Mouse (Mus musculus) forebrain, embryonic 15.5 days (tissue): Measurements from ENCODE around the gene Tmtc1. TPM values are rescaled to one million over a fixed set of nuclear protein-coding genes. Genes with fewer than 3 reads are reported as not detected.
A peak's percentile ranks its signal among the peaks of the same experiment; 100 is the strongest.

ENCODE experiments used
- ATAC-seq: fragments of 200-750 bp; cut with Nextera tagmentation; replicated peaks from 2 replicates; pipeline ENCODE4 v1.8.0; 2017; ENCODE audit warnings: mild to moderate bottlenecking, moderate TSS enrichment, moderate library complexity
- H3K27ac ChIP-seq: fragments of 300-500 bp; sonication (generic); replicated peaks from 2 replicates; pipeline ENCODE4 v1.5.1; 2015; ENCODE audit warnings: mild to moderate bottlenecking, inconsistent platforms
- H3K27me3 ChIP-seq: fragments of 300-500 bp; sonication (generic); 2 replicates; pipeline ENCODE4 v1.6.1; 2015; ENCODE audit warnings: inconsistent platforms
- H3K36me3 ChIP-seq: fragments of 300-500 bp; sonication (generic); 2 replicates; pipeline ENCODE4 v1.6.1; 2015; ENCODE audit warnings: mild to moderate bottlenecking, inconsistent platforms
- H3K4me1 ChIP-seq: fragments of 300-500 bp; sonication (generic); 2 replicates; pipeline ENCODE4 v1.6.1; 2015; ENCODE audit warnings: inconsistent platforms
- H3K4me2 ChIP-seq: fragments of 300-500 bp; sonication (generic); replicated peaks from 2 replicates; pipeline ENCODE4 v1.6.1; 2015; ENCODE audit warnings: mild to moderate bottlenecking, inconsistent platforms
- H3K4me3 ChIP-seq: fragments of 300-500 bp; sonication (generic); 2 replicates; pipeline ENCODE4 v1.5.1; 2015; ENCODE audit warnings: mild to moderate bottlenecking, inconsistent platforms
- H3K9ac ChIP-seq: fragments of 300-500 bp; sonication (generic); replicated peaks from 2 replicates; pipeline ENCODE4 v1.6.1; 2015; ENCODE audit warnings: mild to moderate bottlenecking, inconsistent platforms
- H3K9me3 ChIP-seq: fragments of 300-500 bp; sonication (generic); 2 replicates; pipeline ENCODE4 v1.6.1; 2016; ENCODE audit warnings: inconsistent platforms
- WGBS: fragments of 180-500 bp; shearing (Covaris S2); methylation state at CpG from one replicate; pipeline ENCODE4 v1.1.7; 2015; ENCODE audit warnings: mixed read lengths; 5-methylcytosine and 5-hydroxymethylcytosine counted together
- polyA plus RNA-seq: library from polyadenylated mRNA; unstranded; fragments of >200 nt; fragmentation: Nextera tagmentation; extraction: Ambion mirVana; gene quantifications from 2 replicates; pipeline ENCODE4 v1.2.1, GENCODE M21; 2015

Tmtc1 gene
- polyA plus RNA-seq, 1 experiment from 2014 or later = 2.6 TPM

GRCm38 (mm10) chr6:148294506-148294905 is 149.7 kb downstream of the Tmtc1 start:
- H3K27me3 ChIP-seq = no peaks in the 10 kb centered on the region
- no peak for ATAC-seq
- WGBS = 44% methylated on average over 4 of the region's 4 CpGs

GRCm38 (mm10) chr6:148290865-148291264 is 153.3 kb downstream of the Tmtc1 start:
- H3K36me3 ChIP-seq = no peaks in the 10 kb centered on the region

More at GRCm38 (mm10) chr6:148294506-148294905, 149.7 kb downstream of the Tmtc1 start:
- no peak overlapping the region for H3K27ac ChIP-seq
- H3K9ac ChIP-seq = no peak overlapping the region
- no peaks in the 10 kb centered on the region for H3K36me3 ChIP-seq
- H3K9me3 ChIP-seq = no peaks in the 10 kb centered on the region
- no peak overlapping the region for H3K4me3 ChIP-seq
- H3K4me1 ChIP-seq = no peaks in the 10 kb centered on the region
- H3K4me2 ChIP-seq = no peak overlapping the region

DNA sequence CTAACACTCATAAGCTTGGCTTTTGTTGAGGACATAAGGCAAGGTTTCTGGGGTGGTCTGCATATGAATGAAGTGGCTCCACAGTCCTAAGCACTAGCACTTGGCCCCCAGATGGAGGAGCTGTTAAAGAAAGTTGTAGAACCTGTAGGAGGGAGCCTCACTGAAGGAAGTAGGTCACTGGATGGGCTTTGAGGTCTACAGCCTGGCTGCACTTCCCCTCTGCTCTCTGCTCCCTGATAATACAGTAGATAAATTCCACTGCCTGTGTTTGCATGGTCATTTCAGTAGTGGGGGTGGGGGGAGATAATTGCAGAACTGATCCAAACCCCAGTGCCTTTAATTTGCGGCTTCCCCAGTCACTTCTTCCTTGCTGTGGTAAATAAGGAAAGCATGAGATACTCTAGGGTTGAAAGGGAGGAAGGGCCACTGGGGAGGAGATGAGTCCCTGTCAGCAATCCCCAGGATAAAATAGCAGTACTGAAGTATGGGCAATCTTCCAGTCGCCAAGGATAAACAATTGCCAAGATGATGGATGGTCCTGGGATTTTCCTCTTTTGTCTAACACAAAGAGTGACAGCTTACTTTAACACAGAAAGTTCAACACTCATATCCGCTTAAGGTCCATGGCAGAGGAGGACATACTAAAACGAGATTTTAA is 160.8 kb downstream of the Tmtc1 start:
- Histone ChIP-seq H3K4me3 (no peak overlapping the region), H3K9ac (no peak overlapping the region), H3K27me3 (no peaks in the 10 kb centered on the region), H3K36me3 (no peaks in the 10 kb centered on the region), H3K4me1 (no peaks in the 10 kb centered on the region), H3K4me2 (no peak overlapping the region), H3K9me3 (no peaks in the 10 kb centered on the region), H3K27ac (no peak overlapping the region)
- no peak for ATAC-seq
- WGBS = 78% methylated on average over 4 of the region's 4 CpGs

More at GRCm38 (mm10) chr6:148290865-148291264, 153.3 kb downstream of the Tmtc1 start:
- H3K4me1 ChIP-seq = no peaks in the 10 kb centered on the region
- no peaks in the 10 kb centered on the region for H3K27me3 ChIP-seq
- no peak overlapping the region for H3K27ac ChIP-seq
- ATAC-seq = no peak
- H3K9me3 ChIP-seq = no peaks in the 10 kb centered on the region
- H3K4me2 ChIP-seq = no peak overlapping the region
- H3K9ac ChIP-seq = no peak overlapping the region
- H3K4me3 ChIP-seq = no peak overlapping the region

- H3K4me2 ChIP-seq = no peak overlapping the region
- no peaks in the 10 kb centered on the region for H3K36me3 ChIP-seq
- no peak for ATAC-seq
- H3K4me3 ChIP-seq = no peak overlapping the region
- no peak overlapping the region for H3K27ac ChIP-seq
- no peaks in the 10 kb centered on the region for H3K4me1 ChIP-seq
- no peak overlapping the region for H3K9ac ChIP-seq
- no peaks in the 10 kb centered on the region for H3K9me3 ChIP-seq
- WGBS = 49% methylated on average over 6 of the region's 6 CpGs
- H3K27me3 ChIP-seq = no peaks in the 10 kb centered on the region
Measured at GRCm38 (mm10) chr6:148279240-148279639, 164.9 kb downstream of the Tmtc1 start.

- Histone ChIP-seq H3K9me3 (no peaks in the 10 kb centered on the region), H3K36me3 (no peaks in the 10 kb centered on the region), H3K4me1 (no peaks in the 10 kb centered on the region), H3K27me3 (no peaks in the 10 kb centered on the region), H3K4me3 (no peak overlapping the region), H3K27ac (no peak overlapping the region), H3K4me2 (no peak overlapping the region), H3K9ac (no peak overlapping the region)
- WGBS = 89% methylated on average over 1 of the region's 1 CpGs
- no peak for ATAC-seq
Measured at GRCm38 (mm10) chr6:148276418-148276817, 167.8 kb downstream of the Tmtc1 start.

DNA sequence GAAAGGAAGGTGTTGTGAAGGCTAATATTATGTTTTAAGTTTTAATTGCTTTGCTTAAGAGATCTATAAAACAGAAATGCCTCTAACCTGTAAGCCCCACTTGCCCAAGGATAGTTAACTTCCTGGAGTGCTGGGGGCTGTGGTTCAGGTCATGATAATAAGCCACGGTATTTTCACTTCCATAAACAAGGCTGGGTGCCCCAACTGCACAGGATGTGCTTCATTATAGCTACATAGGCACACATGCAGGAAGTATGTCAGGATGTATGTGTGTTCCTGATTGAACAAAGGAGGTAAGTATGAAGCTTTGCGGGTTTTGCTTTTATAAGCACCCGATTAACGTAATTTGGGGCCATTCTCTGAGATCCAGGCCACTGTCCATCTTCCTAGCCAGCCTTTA is 169.1 kb downstream of the Tmtc1 start:
- H3K9me3 ChIP-seq = no peaks in the 10 kb centered on the region
- H3K4me1 ChIP-seq = no peaks in the 10 kb centered on the region
- no peak overlapping the region for H3K4me3 ChIP-seq
- 94% methylated on average over 4 of the region's 4 CpGs for WGBS
- ATAC-seq = no peak
- no peak overlapping the region for H3K9ac ChIP-seq
- H3K27ac ChIP-seq = no peak overlapping the region
- H3K36me3 ChIP-seq = no peaks in the 10 kb centered on the region
- no peaks in the 10 kb centered on the region for H3K27me3 ChIP-seq
- H3K4me2 ChIP-seq = no peak overlapping the region

DNA sequence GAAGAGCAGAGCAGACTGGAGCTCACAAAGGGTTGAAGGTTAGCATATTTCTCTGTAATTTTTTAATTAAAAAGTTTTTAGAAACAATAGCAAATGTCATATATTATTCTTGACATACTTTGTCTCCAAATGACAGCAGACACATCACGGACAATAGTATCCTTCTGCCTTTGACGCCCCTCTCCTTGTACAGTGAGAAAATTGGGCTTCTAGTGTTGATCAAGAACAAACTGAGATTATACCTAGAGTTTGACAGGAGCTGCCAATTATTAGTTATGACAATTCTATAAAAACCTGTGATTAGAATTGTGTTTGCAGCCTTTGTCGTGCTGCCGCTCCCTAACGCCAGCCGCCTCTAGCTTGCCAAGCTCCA is 183.5 kb downstream of the Tmtc1 start:
- ATAC-seq = peak; percentile 34; the same call in 1 of the 2 replicates
- 85% methylated on average over 6 of the region's 6 CpGs for WGBS
- Histone ChIP-seq H3K36me3 (no peaks in the 10 kb centered on the region), H3K27me3 (no peaks in the 10 kb centered on the region), H3K4me2 (no peak overlapping the region), H3K27ac (peak overlapping the region; percentile 17; the same call in 1 of the 2 replicates), H3K4me3 (no peak overlapping the region), H3K9ac (no peak overlapping the region), H3K4me1 (peaks cover 12% of the 10 kb centered on the region), H3K9me3 (no peaks in the 10 kb centered on the region)

- H3K27me3 ChIP-seq = no peaks in the 10 kb centered on the region
- H3K9me3 ChIP-seq = no peaks in the 10 kb centered on the region
- H3K9ac ChIP-seq = no peak overlapping the region
- WGBS = 37% methylated on average over 4 of the region's 4 CpGs
- no peaks in the 10 kb centered on the region for H3K36me3 ChIP-seq
- ATAC-seq = peak; percentile 88
- H3K4me1 ChIP-seq = peaks cover 12% of the 10 kb centered on the region
- no peak overlapping the region for H3K4me3 ChIP-seq
- peak overlapping the region; percentile 17; the same call in 1 of the 2 replicates for H3K27ac ChIP-seq
- H3K4me2 ChIP-seq = no peak overlapping the region
Measured at GRCm38 (mm10) chr6:148259979-148260728, 184.0 kb downstream of the Tmtc1 start.

DNA sequence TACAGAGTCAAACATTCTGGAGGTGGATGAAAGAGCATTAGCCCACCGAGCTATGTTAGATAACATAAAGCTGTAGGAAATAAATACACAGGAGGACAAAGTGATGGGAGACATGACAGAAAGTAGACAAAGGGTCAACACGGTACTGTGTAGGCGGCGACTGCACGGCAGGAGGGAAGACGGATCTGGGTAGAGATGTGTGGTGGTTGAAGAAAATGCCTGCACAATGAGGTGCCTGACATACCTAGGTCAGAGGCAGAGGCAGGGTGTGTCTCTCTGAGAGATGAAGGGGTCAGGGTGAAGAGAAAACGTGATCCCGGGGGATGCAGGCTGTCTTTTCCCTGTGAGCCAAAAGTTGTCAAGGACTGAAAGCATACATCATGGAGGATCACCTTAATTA is 185.1 kb downstream of the Tmtc1 start:
- Histone ChIP-seq H3K36me3 (no peaks in the 10 kb centered on the region), H3K27me3 (no peaks in the 10 kb centered on the region), H3K9ac (no peak overlapping the region), H3K27ac (no peak overlapping the region), H3K4me2 (no peak overlapping the region), H3K9me3 (no peaks in the 10 kb centered on the region), H3K4me3 (no peak overlapping the region), H3K4me1 (peaks cover 12% of the 10 kb centered on the region)
- ATAC-seq = no peak
- 85% methylated on average over 8 of the region's 8 CpGs for WGBS

DNA sequence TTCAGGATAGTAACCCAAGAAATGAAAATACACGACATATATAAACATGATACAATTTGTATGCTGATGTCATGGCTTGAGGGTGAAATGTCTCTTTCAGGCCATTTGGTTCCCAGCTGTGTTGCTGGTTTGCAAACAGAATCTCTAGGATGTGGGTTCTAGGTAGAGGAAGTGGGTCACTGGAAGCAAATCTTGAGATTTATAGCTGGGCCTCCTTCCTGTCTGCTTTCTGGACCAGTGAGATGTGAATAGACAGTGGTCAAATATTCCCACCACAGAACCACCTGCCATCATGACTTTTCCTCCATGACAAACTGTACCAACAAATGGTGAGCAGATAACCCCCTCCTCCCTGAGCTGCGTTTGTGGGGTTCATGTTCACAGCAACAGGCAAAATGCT is 186.4 kb downstream of the Tmtc1 start:
- Histone ChIP-seq H3K9me3 (no peaks in the 10 kb centered on the region), H3K36me3 (no peaks in the 10 kb centered on the region), H3K27ac (no peak overlapping the region), H3K4me1 (peaks cover 12% of the 10 kb centered on the region), H3K27me3 (no peaks in the 10 kb centered on the region), H3K4me3 (no peak overlapping the region), H3K4me2 (no peak overlapping the region), H3K9ac (no peak overlapping the region)
- ATAC-seq = no peak
- 97% methylated on average over 2 of the region's 2 CpGs for WGBS

- no peak overlapping the region for H3K27ac ChIP-seq
- no peak overlapping the region for H3K9ac ChIP-seq
- 77% methylated on average over 3 of the region's 3 CpGs for WGBS
- no peak overlapping the region for H3K4me2 ChIP-seq
- ATAC-seq = no peak
- H3K4me1 ChIP-seq = peaks cover 12% of the 10 kb centered on the region
- no peaks in the 10 kb centered on the region for H3K27me3 ChIP-seq
- no peak overlapping the region for H3K4me3 ChIP-seq
- H3K9me3 ChIP-seq = no peaks in the 10 kb centered on the region
- H3K36me3 ChIP-seq = no peaks in the 10 kb centered on the region
Measured at GRCm38 (mm10) chr6:148256109-148256508, 188.1 kb downstream of the Tmtc1 start.

DNA sequence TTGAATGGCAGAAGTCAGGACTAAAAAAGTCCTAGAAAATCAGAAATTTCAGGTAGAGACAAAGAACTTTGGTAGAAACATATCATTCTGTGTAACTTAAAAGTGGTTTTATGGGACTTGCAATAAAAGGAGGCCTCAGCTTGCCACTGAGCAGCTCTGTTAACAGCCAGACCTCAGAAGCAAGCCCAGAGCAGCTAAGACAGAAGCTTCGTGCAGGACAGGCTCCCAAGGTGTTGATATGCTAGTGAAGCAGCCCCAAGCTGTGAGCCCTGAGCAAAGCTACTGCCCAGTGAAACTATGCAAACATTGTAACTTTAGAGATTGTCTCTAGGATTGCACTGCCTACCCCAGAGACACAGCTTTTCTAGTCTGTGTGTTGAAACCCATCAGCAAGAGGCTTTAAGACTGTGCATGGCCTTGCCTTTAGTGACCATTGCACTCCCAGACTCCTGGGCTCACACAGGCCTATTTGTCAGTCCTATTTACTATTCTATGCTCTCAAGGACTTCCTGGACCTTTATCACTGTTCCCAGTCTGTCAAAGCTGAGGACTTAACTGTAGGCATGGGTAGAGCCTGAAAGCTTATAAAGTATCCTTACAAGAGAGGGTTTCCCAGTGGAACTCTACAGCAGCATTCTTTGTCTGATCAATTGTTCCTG is 188.7 kb downstream of the Tmtc1 start:
- ATAC-seq = no peak

More for the DNA sequence above, 188.7 kb downstream of the Tmtc1 start:
- Histone ChIP-seq H3K4me2 (no peak overlapping the region), H3K4me1 (peaks cover 7% of the 10 kb centered on the region), H3K27me3 (no peaks in the 10 kb centered on the region), H3K9ac (no peak overlapping the region), H3K27ac (no peak overlapping the region), H3K36me3 (no peaks in the 10 kb centered on the region), H3K4me3 (no peak overlapping the region), H3K9me3 (no peaks in the 10 kb centered on the region)
- whole genome bisulfite sequencing = 71% methylated on average over 1 of the region's 1 CpGs
